Mouse (Mus musculus): ENCODE results near the gene Emx1. TPM values are rescaled to one million over a fixed set of nuclear protein-coding genes. Genes with fewer than 3 reads are reported as not detected.

Emx1 gene
- total and polyA plus RNA-seq, 3 experiments: not detected

GRCm38 (mm10) chr6:85189911-85190591 lies 2.8 kb downstream of the Emx1 start:
- Histone ChIP-seq H3K79me2 (replicated peaks; ENCODE audit: control insufficient read depth, extremely low read depth, insufficient read depth, poor library complexity, severe bottlenecking) (no peaks in the 10 kb centered on the region), H3K9me3 (replicated peaks; ENCODE audit: low read length) (peaks cover 23% of the 10 kb centered on the region), H3K4me1 (ENCODE audit: control insufficient read depth in 1 of 2, insufficient read depth in 2 of 2) (no peaks in the 10 kb centered on the region), H3K27me3 (replicated peaks) (peaks cover 72% of the 10 kb centered on the region), H3K36me3 (replicated peaks in 1 of 2; ENCODE audit: control insufficient read depth in 1 of 2, insufficient read depth in 1 of 2, low read length in 1 of 2) (no peaks in the 10 kb centered on the region), H3K4me2 (ENCODE audit: insufficient read depth, low read depth, poor library complexity, severe bottlenecking) (no peak overlapping the region), H3K27ac (ENCODE audit: insufficient read depth, low read depth) (no peak overlapping the region), H3K4me3 (replicated peaks in 1 of 3; ENCODE audit: low read depth in 2 of 3, low read length in 2 of 3, poor library complexity in 1 of 3) (no peak overlapping the region), H3K9ac (ENCODE audit: insufficient read depth, low read depth) (no peak overlapping the region)
- in situ Hi-C loops (cut with MboI; ENCODE audit: low pct_ligation_motif_present, low pct_unique_long_range_greater_than_20kb, low sequenced_read_pairs): no loop called here
- TF ChIP-seq E2F4 (IDR thresholded peaks at IDR 0.05; ENCODE audit: insufficient replicate concordance, low read depth, low read length) (no peak), TBP (conservative IDR thresholded peaks at IDR 0.05; ENCODE audit: low read depth, low read length) (no peak), SIN3A (IDR thresholded peaks at IDR 0.05; ENCODE audit: low read length) (no peak), IRF4 (IDR thresholded peaks at IDR 0.05; ENCODE audit: low read depth, low read length) (no peak), BHLHE40 (IDR thresholded peaks at IDR 0.05; ENCODE audit: low read depth, low read length) (no peak), MXI1 (IDR thresholded peaks at IDR 0.05; ENCODE audit: low read depth, low read length) (no peak), ZKSCAN1 (IDR thresholded peaks at IDR 0.05; ENCODE audit: borderline replicate concordance, low read depth, low read length) (no peak), NELFE (IDR thresholded peaks at IDR 0.05; ENCODE audit: low read depth, low read length) (no peak), ZC3H11A (IDR thresholded peaks at IDR 0.05; ENCODE audit: low read depth, low read length) (no peak), RCOR1 (conservative IDR thresholded peaks at IDR 0.05; ENCODE audit: low read depth, low read length) (no peak), MAFK (IDR thresholded peaks at IDR 0.05; ENCODE audit: insufficient replicate concordance, low read length) (no peak), KAT2A (IDR thresholded peaks at IDR 0.05; ENCODE audit: insufficient replicate concordance, low read length) (no peak), MEF2A (IDR thresholded peaks at IDR 0.05; ENCODE audit: borderline replicate concordance, low read depth, low read length) (no peak), CTCF (conservative IDR thresholded peaks at IDR 0.05 in 1 of 2, IDR thresholded peaks at IDR 0.05 in 1 of 2; ENCODE audit: low read depth in 2 of 2, low read length in 2 of 2) (no peak), MAZ (IDR thresholded peaks at IDR 0.05; ENCODE audit: low read depth, low read length) (no peak), POLR2AphosphoS2 (IDR thresholded peaks at IDR 0.05; ENCODE audit: low read depth, low read length) (no peak), GABPA (IDR thresholded peaks at IDR 0.05; ENCODE audit: insufficient replicate concordance, low read depth, low read length) (no peak), RAD21 (IDR thresholded peaks at IDR 0.05; ENCODE audit: low read depth, low read length) (no peak), MYC (IDR thresholded peaks at IDR 0.05; ENCODE audit: low read depth, low read length) (no peak), HCFC1 (IDR thresholded peaks at IDR 0.05; ENCODE audit: low read depth, low read length) (no peak)
- no peak for DNase-seq (ENCODE audit: extremely low read depth)
- dilution Hi-C loops (cut with MboI; ENCODE audit: extremely low pct_ligation_motif_present, extremely low pct_unique_long_range_greater_than_20kb, low sequenced_read_pairs): no loop called here

- Histone ChIP-seq H3K9me3 (replicated peaks; ENCODE audit: low read length) (peaks cover 23% of the 10 kb centered on the region), H3K27me3 (replicated peaks) (peaks cover 71% of the 10 kb centered on the region), H3K27ac (ENCODE audit: insufficient read depth, low read depth) (no peak overlapping the region), H3K79me2 (replicated peaks; ENCODE audit: control insufficient read depth, extremely low read depth, insufficient read depth, poor library complexity, severe bottlenecking) (no peaks in the 10 kb centered on the region), H3K4me1 (ENCODE audit: control insufficient read depth in 1 of 2, insufficient read depth in 2 of 2) (no peaks in the 10 kb centered on the region), H3K9ac (ENCODE audit: insufficient read depth, low read depth) (no peak overlapping the region), H3K36me3 (replicated peaks in 1 of 2; ENCODE audit: control insufficient read depth in 1 of 2, insufficient read depth in 1 of 2, low read length in 1 of 2) (no peaks in the 10 kb centered on the region), H3K4me2 (ENCODE audit: insufficient read depth, low read depth, poor library complexity, severe bottlenecking) (no peak overlapping the region), H3K4me3 (replicated peaks in 1 of 3; ENCODE audit: low read depth in 2 of 3, low read length in 2 of 3, poor library complexity in 1 of 3) (no peak overlapping the region)
- in situ Hi-C loops (cut with MboI; ENCODE audit: low pct_ligation_motif_present, low pct_unique_long_range_greater_than_20kb, low sequenced_read_pairs): no loop called here
- no peak for TF ChIP-seq KAT2A (IDR thresholded peaks at IDR 0.05; ENCODE audit: insufficient replicate concordance, low read length)
- TF ChIP-seq MEF2A (IDR thresholded peaks at IDR 0.05; ENCODE audit: borderline replicate concordance, low read depth, low read length): no peak
- TF ChIP-seq PAX5 (IDR thresholded peaks at IDR 0.05; ENCODE audit: low read length): no peak
- no peak for TF ChIP-seq BHLHE40 (IDR thresholded peaks at IDR 0.05; ENCODE audit: low read depth, low read length)
- no peak for TF ChIP-seq MXI1 (IDR thresholded peaks at IDR 0.05; ENCODE audit: low read depth, low read length)
- TF ChIP-seq UBTF (IDR thresholded peaks at IDR 0.05; ENCODE audit: low read depth, low read length): no peak
- TF ChIP-seq EP300 (IDR thresholded peaks at IDR 0.05; ENCODE audit: low read length): no peak
- dilution Hi-C loops (cut with MboI; ENCODE audit: extremely low pct_ligation_motif_present, extremely low pct_unique_long_range_greater_than_20kb, low sequenced_read_pairs): no loop called here
- DNase-seq (ENCODE audit: extremely low read depth): no peak
These were observed 3.4 kb downstream of the Emx1 start for GRCm38 (mm10) chr6:85190671-85191070.
